Mouse (Mus musculus) stomach, embryonic 16.5 days (tissue): ENCODE results near the gene Maml3. TPM values are rescaled to one million over a fixed set of nuclear protein-coding genes. Genes with fewer than 3 reads are reported as not detected.

Experiments used
- ATAC-seq: fragments of 200-750 bp; cut with Nextera tagmentation; 2 replicates; pipeline ENCODE4 v1.8.0; 2017; ENCODE audit warnings: moderate number of reproducible peaks, moderate TSS enrichment; ENCODE audit not compliant: insufficient read depth, low FRiP score
- H3K27ac ChIP-seq: fragments of 300-500 bp; sonication (generic); 2 replicates; pipeline ENCODE4 v1.5.1; 2014; ENCODE audit warnings: low read length
- H3K27me3 ChIP-seq: fragments of 300-500 bp; sonication (generic); 2 replicates; pipeline ENCODE4 v1.6.1; 2014; ENCODE audit warnings: low read length, control low read depth, mixed read lengths; ENCODE audit not compliant: control insufficient read depth, insufficient read depth
- H3K36me3 ChIP-seq: fragments of 300-500 bp; sonication (generic); 2 replicates; pipeline ENCODE4 v1.6.1; 2014; ENCODE audit warnings: low read length; ENCODE audit not compliant: control insufficient read depth, insufficient read depth
- H3K4me1 ChIP-seq: fragments of 300-500 bp; sonication (generic); 2 replicates; pipeline ENCODE4 v1.6.1; 2014; ENCODE audit warnings: low read length, control low read depth, mixed read lengths; ENCODE audit not compliant: control insufficient read depth, insufficient read depth
- H3K4me2 ChIP-seq: fragments of 300-500 bp; sonication (generic); 2 replicates; pipeline ENCODE4 v1.6.1; 2014; ENCODE audit warnings: low read depth, low read length, mixed read lengths
- H3K4me3 ChIP-seq: fragments of 300-500 bp; sonication (generic); replicated peaks from 2 replicates; pipeline ENCODE4 v1.5.1; 2014; ENCODE audit warnings: mild to moderate bottlenecking, low read length
- H3K9ac ChIP-seq: fragments of 300-500 bp; sonication (generic); 2 replicates; pipeline ENCODE4 v1.6.1; 2014; ENCODE audit warnings: low read length
- H3K9me3 ChIP-seq: fragments of 300-500 bp; sonication (generic); replicated peaks from 2 replicates; pipeline ENCODE4 v1.6.1; 2016; ENCODE audit warnings: low read length, control low read depth; ENCODE audit not compliant: control insufficient read depth
- WGBS: fragments of 180-500 bp; shearing (Covaris S2); extraction: QIAGEN DNeasy Blood & Tissue Kit; methylation state at CpG from one replicate; pipeline ENCODE4 v1.1.7; 2014; 5-methylcytosine and 5-hydroxymethylcytosine counted together
- polyA plus RNA-seq: library from polyadenylated mRNA; unstranded; fragments of >200 nt; fragmentation: Nextera tagmentation; extraction: Ambion mirVana; gene quantifications from 2 replicates; pipeline ENCODE4 v1.2.1, GENCODE M21; 2015

Gene Maml3
- polyA plus RNA-seq, 1 experiment from 2014 or later, result 5.0 TPM

DNA sequence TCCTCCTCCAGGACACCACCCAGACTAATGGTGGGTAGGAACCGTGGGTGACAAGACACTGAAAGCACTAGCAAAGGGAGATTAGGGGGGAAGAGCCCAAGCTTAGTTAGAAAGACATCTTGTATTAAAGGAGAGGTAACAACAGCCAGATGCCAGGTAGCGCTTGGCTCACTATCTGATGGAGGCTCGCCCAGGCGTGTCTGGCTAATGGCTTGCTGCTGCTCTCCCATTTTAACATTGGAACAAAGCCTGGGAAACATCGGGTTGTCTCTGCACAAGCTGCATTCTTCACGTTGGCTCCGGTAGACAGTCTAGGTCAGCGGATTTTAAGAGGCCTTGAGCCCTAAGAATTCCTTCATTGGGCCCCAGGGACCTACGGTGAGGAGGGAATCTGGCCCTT lies 10.5 kb upstream of the Maml3 start:
- H3K4me3 ChIP-seq, result no peak overlapping the region
- ATAC-seq, result no peak
- WGBS, result 73% methylated on average over 9 of the region's 9 CpGs
- H3K27me3 ChIP-seq, result no peaks in the 10 kb centered on the region
- H3K36me3 ChIP-seq, result no peaks in the 10 kb centered on the region
- no peaks in the 10 kb centered on the region for H3K9me3 ChIP-seq
- no peaks in the 10 kb centered on the region for H3K4me1 ChIP-seq
- H3K27ac ChIP-seq, result no peak overlapping the region
- no peak overlapping the region for H3K4me2 ChIP-seq
- no peak overlapping the region for H3K9ac ChIP-seq

DNA sequence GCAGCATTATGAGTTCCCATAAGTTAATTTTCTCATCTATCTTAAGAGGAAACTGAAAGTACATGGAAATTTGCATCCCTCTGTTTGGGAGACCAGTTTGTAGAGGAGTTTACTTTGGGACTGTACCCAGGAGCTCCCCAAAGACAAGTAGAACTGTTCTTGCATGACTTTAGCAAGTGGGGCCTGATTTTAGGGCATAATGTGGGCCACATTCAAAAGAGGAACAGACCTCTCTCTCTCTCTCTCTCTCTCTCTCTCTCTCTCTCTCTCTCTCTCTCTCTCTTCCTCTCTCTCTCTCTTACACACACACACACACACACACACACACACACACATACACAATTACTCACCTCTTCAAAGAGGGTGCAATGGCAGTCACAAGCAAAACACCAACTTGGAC lies 3.2 kb upstream of the Maml3 start:
- no peak overlapping the region for H3K9ac ChIP-seq
- no peak overlapping the region for H3K27ac ChIP-seq
- no peak overlapping the region for H3K4me2 ChIP-seq
- no peaks in the 10 kb centered on the region for H3K9me3 ChIP-seq
- H3K27me3 ChIP-seq, result no peaks in the 10 kb centered on the region
- H3K4me3 ChIP-seq, result no peak overlapping the region
- no peaks in the 10 kb centered on the region for H3K36me3 ChIP-seq
- ATAC-seq, result no peak
- H3K4me1 ChIP-seq, result no peaks in the 10 kb centered on the region

DNA sequence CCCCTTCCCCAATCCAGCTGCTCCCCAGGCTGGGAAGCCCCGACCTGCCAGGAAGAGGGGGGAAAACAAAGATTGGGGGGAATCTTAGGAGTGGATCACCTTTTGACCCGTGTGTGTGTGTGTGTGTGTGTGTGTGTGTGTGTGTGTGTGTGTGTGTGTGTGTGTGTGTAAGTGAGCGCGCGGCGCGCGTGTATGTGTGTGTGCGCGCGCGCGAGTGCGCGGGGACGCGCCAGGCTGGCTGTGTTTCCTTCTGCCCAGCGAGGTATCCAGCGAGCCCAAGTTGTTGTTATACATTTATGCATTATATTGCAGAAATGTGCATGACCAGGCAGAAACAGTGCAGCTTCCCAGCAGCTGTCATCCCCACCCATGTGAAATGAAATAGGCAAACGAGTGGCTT lies 280 bp upstream of the Maml3 start:
- peak overlapping the region; percentile 83 for H3K4me3 ChIP-seq
- H3K27me3 ChIP-seq, result no peaks in the 10 kb centered on the region
- no peaks in the 10 kb centered on the region for H3K9me3 ChIP-seq
- H3K9ac ChIP-seq, result peak overlapping the region; percentile 90
- peaks cover 3% of the 10 kb centered on the region for H3K4me1 ChIP-seq
- H3K36me3 ChIP-seq, result no peaks in the 10 kb centered on the region
- 1% methylated on average over 18 of the region's 20 CpGs for WGBS
- ATAC-seq, result no peak
- H3K4me2 ChIP-seq, result peak overlapping the region; percentile 82
- peak overlapping the region; percentile 98 for H3K27ac ChIP-seq

DNA sequence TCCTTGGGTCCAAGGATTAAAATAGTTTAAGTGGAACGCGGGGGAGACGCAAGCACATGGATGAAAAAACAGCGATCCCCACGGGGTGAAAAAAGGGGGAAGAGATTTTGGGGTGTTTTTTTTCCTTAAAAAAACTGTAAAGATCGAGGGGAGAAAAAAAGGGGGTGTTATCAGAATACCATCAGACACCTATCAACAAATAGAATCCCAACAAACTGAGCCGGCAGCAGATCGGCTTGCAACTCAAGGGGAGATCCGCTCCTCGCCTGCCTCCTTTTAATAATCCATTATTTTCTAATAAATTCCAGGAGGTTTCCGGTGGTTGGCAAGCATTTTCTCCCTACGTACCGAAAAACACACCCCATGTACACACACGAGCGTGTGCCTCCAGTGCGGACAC lies 668 bp downstream of the Maml3 start:
- Histone ChIP-seq H3K9me3 (no peaks in the 10 kb centered on the region), H3K36me3 (no peaks in the 10 kb centered on the region), H3K4me3 (peak overlapping the region; percentile 83), H3K4me2 (peak overlapping the region; percentile 82), H3K4me1 (peaks cover 3% of the 10 kb centered on the region), H3K9ac (peak overlapping the region; percentile 90), H3K27ac (peak overlapping the region; percentile 98), H3K27me3 (no peaks in the 10 kb centered on the region)
- under 1% methylated on average over 16 of the region's 16 CpGs for WGBS
- ATAC-seq, result no peak

DNA sequence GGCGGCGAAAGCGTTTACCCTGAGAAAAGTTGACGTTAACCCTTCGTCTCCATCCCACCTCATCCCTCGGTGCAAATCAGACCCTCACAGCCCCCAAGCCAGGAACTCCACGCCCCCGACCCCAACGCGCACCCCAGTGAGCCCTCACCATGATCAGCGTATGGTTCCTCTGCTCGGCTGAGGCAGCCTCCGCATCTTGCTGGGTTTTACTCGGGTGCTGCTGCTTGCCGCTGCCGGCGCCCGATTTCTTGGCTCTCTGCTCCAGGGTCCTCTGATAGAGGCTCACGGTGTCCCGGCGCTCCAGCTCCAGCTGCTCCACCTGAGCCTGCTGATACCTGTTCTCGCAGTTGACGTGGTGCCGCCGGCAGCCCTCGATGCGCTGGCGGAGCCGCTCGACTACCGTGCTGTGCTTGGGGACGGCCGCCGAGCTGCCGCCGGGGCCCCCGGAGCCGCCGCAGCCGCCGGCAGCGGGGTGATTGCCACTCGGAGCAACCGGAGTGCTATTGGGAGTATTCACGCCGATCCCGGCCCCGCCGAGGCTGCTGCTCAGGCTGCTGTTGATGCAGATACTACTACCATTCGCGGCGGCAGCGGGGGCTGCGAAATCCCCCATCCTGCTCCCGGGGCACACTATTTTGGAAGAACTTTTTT lies 1.2 kb downstream of the Maml3 start:
- no peak for ATAC-seq
- WGBS, result under 1% methylated on average over 55 of the region's 55 CpGs
- peak overlapping the region; percentile 82 for H3K4me2 ChIP-seq
- no peaks in the 10 kb centered on the region for H3K27me3 ChIP-seq
- H3K4me1 ChIP-seq, result peaks cover 3% of the 10 kb centered on the region
- no peaks in the 10 kb centered on the region for H3K9me3 ChIP-seq
- no peaks in the 10 kb centered on the region for H3K36me3 ChIP-seq
- peak overlapping the region; percentile 90 for H3K9ac ChIP-seq
- H3K4me3 ChIP-seq, result peak overlapping the region; percentile 83
- peak overlapping the region; percentile 98 for H3K27ac ChIP-seq

DNA sequence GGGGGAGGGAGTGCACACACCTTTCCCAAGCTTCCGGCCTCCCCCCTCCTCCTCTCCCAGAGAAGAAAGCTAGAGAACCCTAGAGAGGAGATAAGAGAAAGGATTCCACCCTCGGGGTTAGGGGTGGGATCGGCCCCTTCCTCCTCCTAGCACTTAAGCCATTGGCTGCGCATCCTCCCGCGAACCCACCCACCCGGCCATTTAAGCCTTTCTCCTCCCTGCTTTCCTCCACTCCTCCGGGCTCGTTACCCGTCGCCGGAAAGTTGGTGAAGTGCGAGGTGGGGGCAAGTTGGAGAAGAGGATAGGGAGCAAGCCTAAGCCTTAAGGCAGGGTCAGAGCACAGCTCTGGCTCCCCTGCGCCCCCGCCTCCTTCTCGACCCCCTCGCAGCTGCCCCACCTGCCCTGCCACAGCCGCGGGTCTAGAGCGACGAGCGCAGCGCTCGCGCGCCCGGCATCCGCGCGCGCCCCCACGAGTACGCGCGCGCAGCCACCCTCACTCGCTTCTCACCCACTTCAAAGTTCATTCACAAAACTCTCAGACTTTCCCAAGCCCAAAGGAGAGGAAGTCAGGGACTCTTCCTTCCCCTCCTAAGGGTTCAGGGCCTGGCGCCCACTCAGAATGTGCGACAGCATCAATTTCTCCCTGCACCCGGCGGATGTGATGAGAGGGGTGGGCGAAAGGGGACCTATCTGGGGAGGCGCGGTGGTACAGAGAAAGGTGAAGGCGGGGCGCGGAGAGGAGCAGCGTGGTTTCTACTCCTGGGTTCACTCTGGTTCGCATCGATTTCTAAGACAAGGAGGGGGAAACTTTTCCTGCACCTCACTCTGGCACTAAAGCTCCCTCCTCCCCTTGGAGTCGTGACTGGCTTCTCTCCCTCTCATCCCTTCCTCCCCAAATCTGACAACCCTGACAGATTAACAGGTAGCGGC lies 2.0 kb downstream of the Maml3 start:
- peak; percentile 82 for ATAC-seq
- peak overlapping the region; percentile 98 for H3K27ac ChIP-seq
- H3K4me2 ChIP-seq, result peak overlapping the region; percentile 82
- peak overlapping the region; percentile 90 for H3K9ac ChIP-seq
- H3K4me1 ChIP-seq, result peaks cover 3% of the 10 kb centered on the region
- no peaks in the 10 kb centered on the region for H3K27me3 ChIP-seq
- no peaks in the 10 kb centered on the region for H3K36me3 ChIP-seq
- H3K9me3 ChIP-seq, result no peaks in the 10 kb centered on the region
- H3K4me3 ChIP-seq, result peak overlapping the region; percentile 83
- WGBS, result under 1% methylated on average over 51 of the region's 52 CpGs

DNA sequence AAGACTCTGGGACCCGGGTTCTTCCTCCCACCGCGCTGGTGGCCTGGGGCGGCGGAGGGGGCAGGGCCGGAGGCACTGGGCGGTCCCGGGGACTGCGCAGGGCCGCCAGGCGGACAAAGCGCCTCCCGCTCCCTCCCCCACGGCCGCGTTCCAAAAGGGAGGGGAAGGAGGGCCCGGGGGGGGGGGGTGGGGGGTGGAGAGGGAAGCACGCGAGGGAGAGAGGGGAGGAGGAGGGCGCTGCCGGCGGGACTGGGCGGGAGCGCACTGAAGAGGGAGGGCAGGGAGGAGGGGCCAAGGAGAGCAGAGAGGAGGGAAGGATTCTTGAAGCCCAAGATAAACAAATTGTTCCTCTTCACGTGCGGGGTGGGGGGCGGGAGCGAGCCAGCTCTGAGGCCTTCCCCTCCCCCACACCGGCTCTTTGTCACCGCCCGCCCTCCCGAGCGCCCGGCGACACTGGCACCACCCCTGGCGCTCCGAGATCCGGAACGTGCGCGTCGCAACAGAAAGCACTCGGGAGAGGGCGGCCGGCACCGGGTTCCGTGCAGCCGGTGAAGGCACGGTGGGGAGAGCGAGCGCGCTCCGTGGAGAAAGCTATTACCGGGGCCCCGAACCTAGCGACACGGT lies 2.8 kb downstream of the Maml3 start:
- Histone ChIP-seq H3K9ac (peak overlapping the region; percentile 90), H3K27me3 (no peaks in the 10 kb centered on the region), H3K9me3 (no peaks in the 10 kb centered on the region), H3K27ac (peak overlapping the region; percentile 98), H3K36me3 (no peaks in the 10 kb centered on the region), H3K4me3 (peak overlapping the region; percentile 83), H3K4me2 (peak overlapping the region; percentile 82), H3K4me1 (peaks cover 3% of the 10 kb centered on the region)
- WGBS, result 0% methylated on average over 48 of the region's 57 CpGs
- peak; percentile 88 for ATAC-seq

DNA sequence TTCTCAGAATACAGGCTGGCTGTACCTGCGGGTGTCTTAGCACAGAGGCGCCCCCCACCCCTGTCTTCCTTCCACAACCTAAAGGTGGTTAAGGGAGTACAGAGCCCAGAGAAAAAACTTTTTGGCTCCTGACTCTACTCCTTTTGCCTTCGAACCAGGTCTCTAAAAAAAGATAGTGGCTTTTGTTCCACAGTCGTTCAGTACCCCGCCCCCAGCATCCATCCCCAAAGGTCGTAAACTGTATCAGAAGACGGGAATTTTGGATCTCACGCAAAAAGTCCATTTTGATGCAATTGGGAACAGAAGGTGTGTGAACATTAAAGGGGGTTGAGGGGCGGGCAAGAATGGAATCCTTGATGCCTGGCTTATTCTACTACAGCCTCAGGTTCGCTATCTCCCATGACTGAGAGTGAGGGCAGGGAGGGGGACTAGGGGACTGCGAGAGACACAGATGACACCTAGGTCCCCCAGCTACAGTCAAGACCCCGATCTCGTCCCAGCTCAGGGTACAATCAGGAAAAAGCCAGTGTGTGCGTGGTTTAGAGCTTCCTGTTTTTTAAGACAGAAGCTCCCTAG lies 3.4 kb downstream of the Maml3 start:
- Histone ChIP-seq H3K4me1 (peaks cover 3% of the 10 kb centered on the region), H3K27me3 (no peaks in the 10 kb centered on the region), H3K27ac (peak overlapping the region; percentile 98), H3K9me3 (no peaks in the 10 kb centered on the region), H3K4me2 (peak overlapping the region; percentile 82), H3K4me3 (peak overlapping the region; percentile 83), H3K36me3 (no peaks in the 10 kb centered on the region), H3K9ac (peak overlapping the region; percentile 90)
- peak; percentile 17; the same call in 1 of the 2 replicates for ATAC-seq
- WGBS, result 2% methylated on average over 14 of the region's 14 CpGs
